Mouse (Mus musculus) hindbrain, embryonic 11.5 days (tissue): ENCODE results near the gene Tprg. TPM values are rescaled to one million over a fixed set of nuclear protein-coding genes. Genes with fewer than 3 reads are reported as not detected.

ENCODE experiments used
- ATAC-seq: fragments of 200-750 bp; cut with Nextera tagmentation; 2 replicates; pipeline ENCODE4 v1.8.0; 2017; ENCODE audit warnings: mild to moderate bottlenecking, moderate TSS enrichment, moderate library complexity; ENCODE audit not compliant: low FRiP score
- DNase-seq: peaks from one replicate; pipeline ENCODE4 v3.0.0-alpha.2; 2015; ENCODE audit warnings: low spot score
- H3K27ac ChIP-seq: fragments of 300-500 bp; sonication (generic); 2 replicates; pipeline ENCODE4 v1.5.1; 2014; ENCODE audit warnings: mild to moderate bottlenecking, low read depth, low read length
- H3K27me3 ChIP-seq: fragments of 300-500 bp; sonication (generic); 2 replicates; pipeline ENCODE4 v1.6.1; 2014; ENCODE audit warnings: mild to moderate bottlenecking, low read length, moderate library complexity, mixed read lengths; ENCODE audit not compliant: control insufficient read depth, insufficient read depth
- H3K36me3 ChIP-seq: fragments of 300-500 bp; sonication (generic); 2 replicates; pipeline ENCODE4 v1.6.1; 2014; ENCODE audit warnings: mild to moderate bottlenecking, low read length, moderate library complexity, mixed read lengths; ENCODE audit not compliant: control insufficient read depth, insufficient read depth
- H3K4me1 ChIP-seq: fragments of 300-500 bp; sonication (generic); replicated peaks from 2 replicates; pipeline ENCODE4 v1.6.1; 2014; ENCODE audit warnings: low read length, mixed read lengths; ENCODE audit not compliant: control insufficient read depth, insufficient read depth
- H3K4me2 ChIP-seq: fragments of 300-500 bp; sonication (generic); replicated peaks from 2 replicates; pipeline ENCODE4 v1.6.1; 2014; ENCODE audit warnings: mild to moderate bottlenecking, low read depth, low read length
- H3K4me3 ChIP-seq: fragments of 300-500 bp; sonication (generic); 2 replicates; pipeline ENCODE4 v1.5.1; 2014; ENCODE audit warnings: low read depth, low read length
- H3K9ac ChIP-seq: fragments of 300-500 bp; sonication (generic); 2 replicates; pipeline ENCODE4 v1.6.1; 2014; ENCODE audit warnings: low read depth, low read length
- H3K9me3 ChIP-seq: fragments of 300-500 bp; sonication (generic); 2 replicates; pipeline ENCODE4 v1.6.1; 2016; ENCODE audit warnings: low read length; ENCODE audit not compliant: control insufficient read depth
- WGBS: fragments of 180-500 bp; shearing (Covaris S2); extraction: QIAGEN DNeasy Blood & Tissue Kit; methylation state at CpG from one replicate; pipeline ENCODE4 v1.1.7; 2014; 5-methylcytosine and 5-hydroxymethylcytosine counted together
- polyA plus RNA-seq: library from polyadenylated mRNA; unstranded; fragments of >200 nt; fragmentation: Nextera tagmentation; extraction: Ambion mirVana; gene quantifications from 2 replicates; pipeline ENCODE4 v1.2.1, GENCODE M21; 2014

Gene Tprg
- not detected in 2 replicates for polyA plus RNA-seq

- H3K27me3 ChIP-seq, result no peaks in the 10 kb centered on the region
- H3K4me3 ChIP-seq, result no peak within 1 kb of the TSS
- 89% methylated on average over 5 of the region's 5 CpGs for WGBS
- no peaks in the 10 kb centered on the region for H3K4me1 ChIP-seq
- no peak for DNase-seq
- no peaks in the 10 kb centered on the region for H3K9me3 ChIP-seq
- ATAC-seq, result no peak
- no peak within 1 kb of the TSS for H3K27ac ChIP-seq
- H3K9ac ChIP-seq, result no peak within 1 kb of the TSS
- H3K4me2 ChIP-seq, result no peak within 1 kb of the TSS
- no peaks in the 10 kb centered on the region for H3K36me3 ChIP-seq
Measured at GRCm38 (mm10) chr16:25286517-25286916, at the start of gene Tprg. Gene Tprg, plus strand, starts transcription at chr16:25286817.

- Histone ChIP-seq H3K27me3 (no peaks in the 10 kb centered on the region), H3K4me3 (no peak overlapping the region), H3K9me3 (no peaks in the 10 kb centered on the region), H3K36me3 (no peaks in the 10 kb centered on the region), H3K9ac (no peak overlapping the region), H3K4me1 (no peaks in the 10 kb centered on the region), H3K4me2 (no peak overlapping the region), H3K27ac (no peak overlapping the region)
- 85% methylated on average over 11 of the region's 11 CpGs for WGBS
- no peak for DNase-seq
- ATAC-seq, result no peak
Measured at GRCm38 (mm10) chr16:25238274-25239050, 48.2 kb upstream of the Tprg start.

- no peak for DNase-seq
Measured at GRCm38 (mm10) chr16:25248889-25249288, 37.7 kb upstream of the Tprg start.

GRCm38 (mm10) chr16:25250129-25250749 lies 36.4 kb upstream of the Tprg start:
- Histone ChIP-seq H3K9me3 (no peaks in the 10 kb centered on the region), H3K9ac (no peak overlapping the region), H3K4me1 (no peaks in the 10 kb centered on the region), H3K27me3 (no peaks in the 10 kb centered on the region), H3K4me2 (no peak overlapping the region), H3K27ac (no peak overlapping the region), H3K4me3 (no peak overlapping the region), H3K36me3 (no peaks in the 10 kb centered on the region)
- ATAC-seq (no peak), DNase-seq (no peak)
- WGBS, result 89% methylated on average over 6 of the region's 6 CpGs

More at GRCm38 (mm10) chr16:25248889-25249288, 37.7 kb upstream of the Tprg start:
- Histone ChIP-seq H3K9ac (no peak overlapping the region), H3K36me3 (no peaks in the 10 kb centered on the region), H3K4me1 (no peaks in the 10 kb centered on the region), H3K9me3 (no peaks in the 10 kb centered on the region), H3K4me3 (no peak overlapping the region), H3K4me2 (no peak overlapping the region), H3K27ac (no peak overlapping the region), H3K27me3 (no peaks in the 10 kb centered on the region)
- no peak for ATAC-seq
- 93% methylated on average over 6 of the region's 6 CpGs for WGBS

GRCm38 (mm10) chr16:25251080-25251479 lies 35.5 kb upstream of the Tprg start:
- Histone ChIP-seq H3K9ac (no peak overlapping the region), H3K4me2 (no peak overlapping the region), H3K27me3 (no peaks in the 10 kb centered on the region), H3K27ac (no peak overlapping the region), H3K9me3 (no peaks in the 10 kb centered on the region), H3K36me3 (no peaks in the 10 kb centered on the region), H3K4me1 (no peaks in the 10 kb centered on the region), H3K4me3 (no peak overlapping the region)
- DNase-seq (no peak), ATAC-seq (no peak)
- 87% methylated on average over 9 of the region's 9 CpGs for WGBS

GRCm38 (mm10) chr16:25254646-25255045 lies 32.0 kb upstream of the Tprg start:
- Histone ChIP-seq H3K4me2 (no peak overlapping the region), H3K9me3 (no peaks in the 10 kb centered on the region), H3K36me3 (no peaks in the 10 kb centered on the region), H3K4me3 (no peak overlapping the region), H3K27ac (no peak overlapping the region), H3K9ac (no peak overlapping the region), H3K4me1 (no peaks in the 10 kb centered on the region), H3K27me3 (no peaks in the 10 kb centered on the region)
- DNase-seq (no peak), ATAC-seq (no peak)
- 89% methylated on average over 6 of the region's 6 CpGs for WGBS

GRCm38 (mm10) chr16:25255186-25255585 lies 31.4 kb upstream of the Tprg start:
- Histone ChIP-seq H3K4me1 (no peaks in the 10 kb centered on the region), H3K9ac (no peak overlapping the region), H3K4me3 (no peak overlapping the region), H3K27ac (no peak overlapping the region), H3K9me3 (no peaks in the 10 kb centered on the region), H3K27me3 (no peaks in the 10 kb centered on the region), H3K36me3 (no peaks in the 10 kb centered on the region), H3K4me2 (no peak overlapping the region)
- no peak for ATAC-seq
- WGBS, result 91% methylated on average over 11 of the region's 11 CpGs
- DNase-seq, result no peak

- no peak overlapping the region for H3K4me3 ChIP-seq
- H3K9me3 ChIP-seq, result no peaks in the 10 kb centered on the region
- no peaks in the 10 kb centered on the region for H3K4me1 ChIP-seq
- DNase-seq, result no peak
- no peak overlapping the region for H3K4me2 ChIP-seq
- ATAC-seq, result no peak
- H3K27ac ChIP-seq, result no peak overlapping the region
- H3K36me3 ChIP-seq, result no peaks in the 10 kb centered on the region
- WGBS, result 90% methylated on average over 8 of the region's 8 CpGs
- H3K9ac ChIP-seq, result no peak overlapping the region
- H3K27me3 ChIP-seq, result no peaks in the 10 kb centered on the region
Measured at GRCm38 (mm10) chr16:25255603-25256260, 30.9 kb upstream of the Tprg start.
